Mouse (Mus musculus) brown adipose tissue, adult 24 weeks (tissue): ENCODE measurements around the gene Celsr1. TPM values are rescaled to one million over a fixed set of nuclear protein-coding genes. Genes with fewer than 3 reads are reported as not detected.

Experiments
- H3K27ac ChIP-seq: fragments of 200-500 bp; replicated peaks from 2 replicates; pipeline ENCODE4 v1.5.1; 2012; ENCODE audit warnings: low read depth, mild to moderate bottlenecking, low read length
- H3K4me1 ChIP-seq: fragments of 200-500 bp; 2 replicates; pipeline ENCODE4 v1.6.1; 2012; ENCODE audit warnings: low read length, mixed read lengths; ENCODE audit not compliant: control insufficient read depth, insufficient read depth, insufficient read length
- H3K4me3 ChIP-seq: fragments of 200-500 bp; 2 replicates; pipeline ENCODE4 v1.5.1; 2012; ENCODE audit warnings: low read depth, mild to moderate bottlenecking, low read length, moderate library complexity; ENCODE audit not compliant: insufficient read depth
- polyA plus RNA-seq: library from polyadenylated mRNA; stranded (reverse); fragments of >200 nt; gene quantifications from 2 replicates; pipeline ENCODE4 v1.2.4, GENCODE M21; 2012; ENCODE audit not compliant: missing spikeins, insufficient read depth, insufficient read length

The Celsr1 gene
- polyA plus RNA-seq, 1 experiment, result 0.20 TPM

- H3K4me3 ChIP-seq, result no peak overlapping the region
- no peak overlapping the region for H3K27ac ChIP-seq
- no peaks in the 10 kb centered on the region for H3K4me1 ChIP-seq
Measured at GRCm38 (mm10) chr15:86029981-86030380, 3.6 kb downstream of the Celsr1 start.

DNA sequence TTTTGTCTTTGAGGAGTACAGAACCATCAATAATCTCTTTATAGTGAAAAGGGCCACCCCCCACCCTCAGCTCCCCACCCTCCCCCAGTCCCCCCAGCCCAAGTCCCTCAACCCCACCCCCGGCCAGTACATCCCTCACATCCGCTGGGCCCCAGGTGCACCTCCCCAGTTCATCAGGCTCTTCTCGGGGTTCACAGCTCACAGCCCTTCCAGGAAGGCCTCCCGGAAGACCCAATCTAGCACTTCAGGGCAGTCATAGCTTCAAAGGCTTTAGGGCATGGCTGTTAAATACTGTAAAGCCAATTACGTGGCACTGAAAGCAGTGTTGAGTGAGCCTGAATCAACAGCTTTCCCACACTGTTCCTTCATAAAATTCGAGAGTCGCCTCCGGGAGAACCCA lies 5.7 kb downstream of the Celsr1 start:
- no peak overlapping the region for H3K27ac ChIP-seq
- H3K4me3 ChIP-seq, result no peak overlapping the region
- H3K4me1 ChIP-seq, result no peaks in the 10 kb centered on the region

DNA sequence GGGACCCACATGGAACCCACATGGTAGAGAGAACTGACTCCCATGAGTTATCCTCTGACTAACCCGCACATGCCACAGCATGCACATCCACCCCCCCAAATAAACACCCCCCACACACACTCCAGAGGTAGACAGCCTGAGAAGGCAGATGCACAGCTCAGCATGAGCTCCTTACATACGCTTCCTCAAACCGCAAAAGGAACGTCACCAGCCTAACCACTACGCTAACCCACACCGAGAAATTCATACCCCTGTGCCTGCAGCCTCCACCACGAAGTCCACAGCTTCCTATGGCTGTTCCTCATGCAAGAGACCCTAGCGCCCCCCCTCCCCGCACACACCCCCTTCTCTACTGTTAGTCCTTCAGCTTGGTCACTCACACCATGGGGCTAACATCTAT lies 11.6 kb downstream of the Celsr1 start:
- H3K27ac ChIP-seq, result no peak overlapping the region
- no peaks in the 10 kb centered on the region for H3K4me1 ChIP-seq
- no peak overlapping the region for H3K4me3 ChIP-seq

DNA sequence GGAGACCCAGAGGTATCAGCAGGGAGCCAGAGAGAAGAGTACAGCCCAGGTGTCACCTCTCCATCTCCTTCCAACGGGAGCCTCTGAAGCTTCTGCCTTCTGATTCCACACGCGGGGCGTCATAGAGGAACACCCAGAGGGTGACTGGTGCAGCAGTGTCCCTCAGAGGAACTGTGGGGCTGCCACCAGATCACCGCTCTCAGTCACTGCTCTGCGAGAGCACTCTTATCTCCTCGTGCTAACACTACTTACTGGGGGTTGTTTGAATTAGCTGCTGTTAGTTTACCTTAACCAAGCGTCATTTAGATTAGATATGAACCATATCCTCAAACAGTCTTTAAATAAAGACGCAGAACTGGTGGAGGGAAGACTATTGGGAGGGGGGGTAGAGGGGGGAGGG lies 12.3 kb downstream of the Celsr1 start:
- Histone ChIP-seq H3K27ac (no peak overlapping the region), H3K4me3 (no peak overlapping the region)

DNA sequence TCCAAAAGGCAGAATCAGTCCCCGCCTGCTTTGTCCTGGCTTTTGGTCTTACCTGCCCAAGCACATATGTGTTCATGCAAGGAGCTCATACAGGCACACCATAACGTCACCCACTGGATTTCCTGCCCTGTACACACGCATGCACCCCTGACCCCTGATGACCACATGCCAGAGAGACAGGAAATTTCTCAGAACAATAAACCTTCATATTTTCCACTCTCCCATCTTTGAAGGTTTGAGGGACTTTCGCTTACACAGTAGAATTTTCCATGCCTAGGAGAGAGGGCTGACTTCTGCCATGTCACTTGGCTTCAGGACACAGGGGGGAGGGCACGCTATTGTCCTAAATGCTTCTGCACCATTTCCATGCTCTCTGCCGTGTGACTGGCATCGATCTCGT lies 13.6 kb downstream of the Celsr1 start:
- H3K4me3 ChIP-seq, result no peak overlapping the region
- no peak overlapping the region for H3K27ac ChIP-seq

More for the DNA sequence above, 12.3 kb downstream of the Celsr1 start:
- no peaks in the 10 kb centered on the region for H3K4me1 ChIP-seq

DNA sequence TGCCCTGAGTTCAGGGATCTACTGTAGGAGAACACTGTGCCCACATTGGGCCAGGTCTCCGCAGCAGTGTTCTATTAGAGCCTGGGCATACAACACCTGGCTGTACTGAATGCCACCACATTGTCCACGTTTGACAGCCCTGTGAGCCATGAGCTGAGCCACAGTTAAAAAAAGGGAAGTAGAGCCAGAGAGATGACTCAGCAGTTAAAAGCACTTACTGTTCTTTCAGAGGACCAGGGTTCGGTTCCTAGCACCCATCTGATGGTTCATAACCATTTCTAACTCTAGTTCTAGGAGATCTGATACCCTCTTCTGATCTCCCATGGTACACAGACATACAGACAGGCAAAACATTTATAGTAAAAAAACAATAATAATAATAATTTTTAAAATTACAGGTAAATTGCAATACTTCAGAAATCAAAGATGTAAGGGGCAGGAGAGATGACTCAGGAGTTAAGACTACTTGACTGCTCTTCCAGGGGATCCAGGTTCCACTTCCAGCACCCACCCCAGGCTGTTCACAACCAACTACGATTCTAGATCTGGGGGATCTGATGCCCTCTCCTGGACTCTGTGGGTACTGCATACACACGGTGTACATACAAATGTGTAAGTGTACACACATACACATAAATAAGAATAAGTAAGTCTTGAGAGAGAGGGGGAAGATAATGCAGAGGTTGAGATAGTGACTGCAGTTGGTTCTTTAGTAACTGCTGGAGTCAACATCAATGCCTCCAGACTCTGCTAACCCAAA lies 14.6 kb downstream of the Celsr1 start:
- Histone ChIP-seq H3K27ac (no peak overlapping the region), H3K4me1 (no peaks in the 10 kb centered on the region), H3K4me3 (no peak overlapping the region)

More for the DNA sequence above, 13.6 kb downstream of the Celsr1 start:
- H3K4me1 ChIP-seq, result no peaks in the 10 kb centered on the region

DNA sequence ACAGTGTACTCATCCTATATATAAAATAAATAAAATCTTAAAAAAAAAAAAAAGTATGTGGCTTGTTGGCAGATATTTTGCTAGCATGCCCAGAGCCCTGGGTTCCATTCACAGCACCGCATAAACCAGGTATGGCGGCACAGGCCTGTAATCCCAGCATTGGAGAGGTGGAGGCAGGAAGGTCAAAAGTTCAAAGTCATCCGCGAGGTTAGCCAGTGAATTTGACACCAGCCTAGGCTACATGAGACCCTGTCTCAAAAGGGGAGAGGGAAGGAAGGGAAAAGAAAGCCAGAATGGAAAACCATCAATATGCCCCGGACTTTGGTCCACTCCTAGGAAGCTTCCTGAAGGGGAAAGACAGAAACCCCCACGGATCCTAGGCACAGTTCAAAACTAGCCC lies 16.2 kb downstream of the Celsr1 start:
- no peaks in the 10 kb centered on the region for H3K4me1 ChIP-seq
- H3K4me3 ChIP-seq, result no peak overlapping the region
- no peak overlapping the region for H3K27ac ChIP-seq

DNA sequence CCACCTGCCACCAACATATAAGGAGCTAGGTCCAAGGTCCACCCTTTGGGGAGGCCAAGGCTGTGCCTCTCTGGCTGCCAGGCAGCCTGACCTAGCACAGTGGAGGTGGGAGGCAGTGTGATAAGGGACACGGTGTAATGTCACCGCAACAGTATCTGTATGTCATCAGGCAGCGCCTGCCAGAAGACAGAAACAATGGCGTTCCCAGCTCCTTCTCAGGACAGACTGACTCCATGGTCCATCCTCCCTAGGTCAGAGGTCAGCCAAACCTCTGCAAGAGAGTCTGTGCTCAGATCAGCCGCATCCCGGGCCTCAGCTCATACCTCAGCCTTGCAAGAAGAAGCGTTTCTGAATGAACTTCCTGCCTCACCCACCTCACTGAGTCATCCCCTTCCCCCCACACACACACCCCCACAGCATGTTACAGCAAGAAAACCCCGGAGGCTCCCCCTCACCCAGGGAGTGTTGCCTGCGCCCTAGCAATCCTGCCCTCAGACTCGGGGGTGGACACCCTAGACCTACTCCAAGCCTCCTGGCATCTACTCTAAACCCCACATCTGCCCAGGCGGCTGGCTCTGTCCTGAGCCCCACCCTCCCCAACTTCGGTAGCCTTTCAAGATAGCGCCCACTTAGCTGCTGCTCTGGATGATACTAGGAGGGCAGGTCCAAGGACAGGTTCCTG lies 17.6 kb downstream of the Celsr1 start:
- no peaks in the 10 kb centered on the region for H3K4me1 ChIP-seq
- no peak overlapping the region for H3K27ac ChIP-seq
- no peak overlapping the region for H3K4me3 ChIP-seq

DNA sequence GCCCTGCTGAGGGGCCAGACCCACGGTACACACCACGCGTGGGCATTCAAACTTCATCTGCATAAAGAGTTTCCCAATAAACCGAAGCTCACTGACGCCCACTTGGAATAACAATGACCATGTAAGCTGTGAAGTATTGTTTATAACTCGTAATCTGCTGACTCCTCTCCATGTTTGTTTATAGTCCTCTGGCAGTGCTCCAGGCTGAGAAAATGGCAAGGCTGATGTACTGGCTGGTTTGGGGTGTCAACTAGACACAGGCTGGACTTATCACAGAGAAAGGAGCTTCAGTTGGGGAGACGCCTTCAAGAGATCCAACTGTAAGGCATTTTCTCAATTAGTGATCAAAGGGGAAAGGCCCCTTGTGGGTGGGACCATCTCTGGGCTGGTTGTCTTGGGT lies 18.6 kb downstream of the Celsr1 start:
- H3K27ac ChIP-seq, result no peak overlapping the region
- H3K4me3 ChIP-seq, result no peak overlapping the region
- H3K4me1 ChIP-seq, result no peaks in the 10 kb centered on the region

DNA sequence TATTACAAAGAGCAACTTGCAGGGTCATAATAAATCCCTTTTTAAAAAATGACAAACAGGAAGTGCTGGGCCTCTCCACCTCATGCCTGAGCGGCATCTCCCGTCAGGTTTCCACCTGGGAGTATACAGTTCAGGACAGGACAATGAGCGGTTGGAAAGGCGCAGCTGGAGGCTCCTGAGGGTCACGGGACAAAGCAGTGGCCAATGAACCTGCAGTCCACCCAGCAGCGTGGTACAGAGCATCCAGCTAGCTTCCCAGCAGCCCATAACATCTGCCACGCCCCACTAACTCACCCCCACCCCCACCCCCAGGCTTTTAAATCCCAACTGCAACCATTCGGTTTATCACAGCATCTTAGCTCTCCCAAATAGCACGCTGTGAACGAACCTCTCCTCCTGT lies 19.9 kb downstream of the Celsr1 start:
- H3K27ac ChIP-seq, result no peak overlapping the region
- H3K4me3 ChIP-seq, result no peak overlapping the region
- H3K4me1 ChIP-seq, result no peaks in the 10 kb centered on the region

GRCm38 (mm10) chr15:86013130-86013529 lies 20.4 kb downstream of the Celsr1 start:
- Histone ChIP-seq H3K4me3 (no peak overlapping the region), H3K27ac (no peak overlapping the region), H3K4me1 (no peaks in the 10 kb centered on the region)

GRCm38 (mm10) chr15:86007690-86008121 lies 25.9 kb downstream of the Celsr1 start:
- H3K27ac ChIP-seq, result no peak overlapping the region
- H3K4me3 ChIP-seq, result no peak overlapping the region; the same call in 1 of the 2 replicates

GRCm38 (mm10) chr15:86005691-86006525 lies 27.7 kb downstream of the Celsr1 start:
- Histone ChIP-seq H3K4me1 (no peaks in the 10 kb centered on the region), H3K27ac (no peak overlapping the region), H3K4me3 (no peak overlapping the region)

More at GRCm38 (mm10) chr15:86007690-86008121, 25.9 kb downstream of the Celsr1 start:
- no peaks in the 10 kb centered on the region for H3K4me1 ChIP-seq

GRCm38 (mm10) chr15:86004048-86004447 lies 29.5 kb downstream of the Celsr1 start:
- Histone ChIP-seq H3K4me1 (no peaks in the 10 kb centered on the region), H3K27ac (no peak overlapping the region)

GRCm38 (mm10) chr15:86000706-86001292 lies 32.8 kb downstream of the Celsr1 start:
- Histone ChIP-seq H3K4me1 (no peaks in the 10 kb centered on the region), H3K4me3 (no peak overlapping the region), H3K27ac (no peak overlapping the region)

More at GRCm38 (mm10) chr15:86004048-86004447, 29.5 kb downstream of the Celsr1 start:
- no peak overlapping the region for H3K4me3 ChIP-seq
